Mouse (Mus musculus) kidney, embryonic 16.5 days (tissue): ENCODE measurements at regions not wholly inside any gene's neighbourhood (a gene's known extent, or its start where the extent isn't known, plus 50 kb on each side); places are given as distances from the start of the nearest gene placed in this dataset.

Experiments used
- ATAC-seq: fragments of 200-750 bp; cut with Nextera tagmentation; 2 replicates; pipeline ENCODE4 v1.8.0; 2017; ENCODE audit warnings: moderate TSS enrichment; ENCODE audit not compliant: low FRiP score, low TSS enrichment
- H3K27ac ChIP-seq: fragments of 300-500 bp; sonication (generic); 2 replicates; pipeline ENCODE4 v1.5.1; 2014; ENCODE audit warnings: low read length
- H3K27me3 ChIP-seq: fragments of 300-500 bp; sonication (generic); 2 replicates; pipeline ENCODE4 v1.6.1; 2014; ENCODE audit warnings: low read length, control low read depth, mixed read lengths; ENCODE audit not compliant: insufficient read depth
- H3K36me3 ChIP-seq: fragments of 300-500 bp; sonication (generic); 2 replicates; pipeline ENCODE4 v1.6.1; 2014; ENCODE audit warnings: low read length, control low read depth, mixed read lengths; ENCODE audit not compliant: insufficient read depth
- H3K4me1 ChIP-seq: fragments of 300-500 bp; sonication (generic); 2 replicates; pipeline ENCODE4 v1.6.1; 2014; ENCODE audit warnings: low read length, control low read depth, mixed read lengths; ENCODE audit not compliant: insufficient read depth
- H3K4me2 ChIP-seq: fragments of 300-500 bp; sonication (generic); replicated peaks from 2 replicates; pipeline ENCODE4 v1.6.1; 2014; ENCODE audit warnings: low read depth, low read length
- H3K4me3 ChIP-seq: fragments of 300-500 bp; sonication (generic); 2 replicates; pipeline ENCODE4 v1.5.1; 2014; ENCODE audit warnings: mild to moderate bottlenecking, low read length
- H3K9ac ChIP-seq: fragments of 300-500 bp; sonication (generic); replicated peaks from 2 replicates; pipeline ENCODE4 v1.6.1; 2014; ENCODE audit warnings: low read length
- H3K9me3 ChIP-seq: fragments of 300-500 bp; sonication (generic); 2 replicates; pipeline ENCODE4 v1.6.1; 2016; ENCODE audit warnings: low read length, control low read depth
- WGBS: fragments of 180-500 bp; shearing (Covaris S2); extraction: QIAGEN DNeasy Blood & Tissue Kit; methylation state at CpG from one replicate; pipeline ENCODE4 v1.1.7; 2014; 5-methylcytosine and 5-hydroxymethylcytosine counted together

GRCm38 (mm10) chr15:69526441-69527094 is 3025.9 kb upstream of the Lrrc6 start:
- no peak overlapping the region for H3K9ac ChIP-seq
- H3K4me1 ChIP-seq: no peaks in the 10 kb centered on the region
- H3K4me3 ChIP-seq: no peak overlapping the region
- WGBS: 62% methylated on average over 6 of the region's 6 CpGs
- H3K27ac ChIP-seq: no peak overlapping the region
- no peak for ATAC-seq
- no peaks in the 10 kb centered on the region for H3K36me3 ChIP-seq
- H3K4me2 ChIP-seq: no peak overlapping the region
- H3K9me3 ChIP-seq: no peaks in the 10 kb centered on the region
- no peaks in the 10 kb centered on the region for H3K27me3 ChIP-seq

- ATAC-seq: no peak
- H3K9me3 ChIP-seq: no peaks in the 10 kb centered on the region
- 78% methylated on average over 5 of the region's 5 CpGs for WGBS
- H3K4me1 ChIP-seq: no peaks in the 10 kb centered on the region
- no peak overlapping the region for H3K9ac ChIP-seq
- H3K4me2 ChIP-seq: no peak overlapping the region
- H3K36me3 ChIP-seq: no peaks in the 10 kb centered on the region
- H3K4me3 ChIP-seq: no peak overlapping the region
- H3K27ac ChIP-seq: no peak overlapping the region
- no peaks in the 10 kb centered on the region for H3K27me3 ChIP-seq
Measured at GRCm38 (mm10) chr15:69484421-69485074, 2983.8 kb upstream of the Lrrc6 start.

GRCm38 (mm10) chr15:69483096-69483495 is 2982.4 kb upstream of the Lrrc6 start:
- Histone ChIP-seq H3K4me2 (no peak overlapping the region), H3K27ac (no peak overlapping the region), H3K9ac (no peak overlapping the region), H3K4me1 (no peaks in the 10 kb centered on the region), H3K4me3 (no peak overlapping the region), H3K27me3 (no peaks in the 10 kb centered on the region), H3K36me3 (no peaks in the 10 kb centered on the region), H3K9me3 (no peaks in the 10 kb centered on the region)
- no peak for ATAC-seq
- WGBS: 62% methylated on average over 2 of the region's 2 CpGs

GRCm38 (mm10) chr15:69481087-69481486 is 2980.4 kb upstream of the Lrrc6 start:
- 50% methylated on average over 3 of the region's 3 CpGs for WGBS
- H3K4me1 ChIP-seq: no peaks in the 10 kb centered on the region
- no peaks in the 10 kb centered on the region for H3K9me3 ChIP-seq
- H3K27me3 ChIP-seq: no peaks in the 10 kb centered on the region
- H3K36me3 ChIP-seq: no peaks in the 10 kb centered on the region
- no peak overlapping the region for H3K4me2 ChIP-seq
- no peak overlapping the region for H3K4me3 ChIP-seq
- H3K27ac ChIP-seq: no peak overlapping the region
- ATAC-seq: no peak
- H3K9ac ChIP-seq: no peak overlapping the region

- Histone ChIP-seq H3K9ac (no peak overlapping the region), H3K36me3 (no peaks in the 10 kb centered on the region), H3K4me2 (no peak overlapping the region), H3K9me3 (no peaks in the 10 kb centered on the region), H3K4me3 (no peak overlapping the region), H3K27me3 (no peaks in the 10 kb centered on the region), H3K4me1 (no peaks in the 10 kb centered on the region), H3K27ac (no peak overlapping the region)
- no peak for ATAC-seq
- 88% methylated on average over 3 of the region's 3 CpGs for WGBS
Measured at GRCm38 (mm10) chr15:69477050-69477449, 2976.3 kb upstream of the Lrrc6 start.

GRCm38 (mm10) chr15:69469566-69469965 is 2968.9 kb upstream of the Lrrc6 start:
- 71% methylated on average over 1 of the region's 1 CpGs for WGBS
- no peaks in the 10 kb centered on the region for H3K4me1 ChIP-seq
- H3K9ac ChIP-seq: no peak overlapping the region
- no peak overlapping the region for H3K4me3 ChIP-seq
- H3K27me3 ChIP-seq: no peaks in the 10 kb centered on the region
- no peak overlapping the region for H3K4me2 ChIP-seq
- H3K27ac ChIP-seq: no peak overlapping the region
- H3K36me3 ChIP-seq: no peaks in the 10 kb centered on the region
- H3K9me3 ChIP-seq: no peaks in the 10 kb centered on the region
- no peak for ATAC-seq

- no peaks in the 10 kb centered on the region for H3K9me3 ChIP-seq
- no peaks in the 10 kb centered on the region for H3K36me3 ChIP-seq
- ATAC-seq: no peak
- H3K27ac ChIP-seq: no peak overlapping the region
- H3K4me3 ChIP-seq: no peak overlapping the region
- H3K4me2 ChIP-seq: no peak overlapping the region
- H3K27me3 ChIP-seq: no peaks in the 10 kb centered on the region
- WGBS: 74% methylated on average over 2 of the region's 2 CpGs
- H3K9ac ChIP-seq: no peak overlapping the region
- no peaks in the 10 kb centered on the region for H3K4me1 ChIP-seq
Measured at GRCm38 (mm10) chr15:69460581-69461194, 2960.0 kb upstream of the Lrrc6 start.

- 88% methylated on average over 4 of the region's 4 CpGs for WGBS
- no peak overlapping the region for H3K9ac ChIP-seq
- H3K4me1 ChIP-seq: no peaks in the 10 kb centered on the region
- no peak for ATAC-seq
- H3K27ac ChIP-seq: no peak overlapping the region
- H3K4me2 ChIP-seq: no peak overlapping the region
- no peaks in the 10 kb centered on the region for H3K9me3 ChIP-seq
- H3K4me3 ChIP-seq: no peak overlapping the region
- no peaks in the 10 kb centered on the region for H3K27me3 ChIP-seq
- no peaks in the 10 kb centered on the region for H3K36me3 ChIP-seq
Measured at GRCm38 (mm10) chr15:69457473-69457872, 2956.8 kb upstream of the Lrrc6 start.

GRCm38 (mm10) chr15:69456191-69456770 is 2955.6 kb upstream of the Lrrc6 start:
- Histone ChIP-seq H3K27me3 (no peaks in the 10 kb centered on the region), H3K36me3 (no peaks in the 10 kb centered on the region), H3K9me3 (no peaks in the 10 kb centered on the region), H3K4me1 (no peaks in the 10 kb centered on the region), H3K4me3 (no peak overlapping the region), H3K27ac (no peak overlapping the region), H3K4me2 (no peak overlapping the region), H3K9ac (no peak overlapping the region)
- WGBS: 79% methylated on average over 4 of the region's 4 CpGs
- ATAC-seq: no peak

GRCm38 (mm10) chr15:69441008-69441407 is 2940.3 kb upstream of the Lrrc6 start:
- Histone ChIP-seq H3K27ac (no peak overlapping the region), H3K9ac (no peak overlapping the region), H3K4me2 (no peak overlapping the region), H3K27me3 (no peaks in the 10 kb centered on the region), H3K9me3 (no peaks in the 10 kb centered on the region), H3K36me3 (no peaks in the 10 kb centered on the region), H3K4me1 (no peaks in the 10 kb centered on the region), H3K4me3 (no peak overlapping the region)
- ATAC-seq: no peak
- 76% methylated on average over 3 of the region's 3 CpGs for WGBS
